Mouse (Mus musculus) MEL (cell line): ENCODE measurements around the gene Gm2115.

Experiments
- CTCF ChIP-seq, 3 experiments: IDR thresholded peaks in 2 of 3; conservative IDR thresholded peaks in 1 of 3; 2 replicates each; pipeline ENCODE4 v1.5.1; 2011 to 2012; ENCODE audit warnings: low read length in 3 of 3, low read depth in 2 of 3, mild to moderate bottlenecking in 2 of 3, improper control_type of control experiment in 1 of 3, inconsistent platforms in 1 of 3, mixed read lengths in 1 of 3, moderate library complexity in 1 of 3; ENCODE audit not compliant: control insufficient read depth in 1 of 3, insufficient read depth in 1 of 3, poor library complexity in 1 of 3, severe bottlenecking in 1 of 3
- ELF1 ChIP-seq: IDR thresholded peaks from 2 replicates; pipeline ENCODE4 v1.6.1; 2014; ENCODE audit warnings: low read depth, mild to moderate bottlenecking, inconsistent platforms, low read length, improper control_type of control experiment, moderate library complexity
- EP300 ChIP-seq, 2 experiments: IDR thresholded peaks; 2 replicates each; pipeline ENCODE4 v1.6.1; 2011; ENCODE audit warnings: improper control_type of control experiment in 2 of 2, low read length in 2 of 2, low read depth in 1 of 2, mild to moderate bottlenecking in 1 of 2
- HCFC1 ChIP-seq: IDR thresholded peaks from 2 replicates; pipeline ENCODE4 v1.6.1; 2012; ENCODE audit warnings: low read depth, mild to moderate bottlenecking, inconsistent platforms, low read length, improper control_type of control experiment, moderate library complexity
- MAFK ChIP-seq: IDR thresholded peaks from 2 replicates; pipeline ENCODE4 v1.6.1; 2011; ENCODE audit warnings: low read depth, mild to moderate bottlenecking, low read length, improper control_type of control experiment, borderline replicate concordance
- MAX ChIP-seq: IDR thresholded peaks from 2 replicates; pipeline ENCODE4 v1.6.1; 2011; ENCODE audit warnings: low read length, improper control_type of control experiment
- MYB ChIP-seq: IDR thresholded peaks from 2 replicates; pipeline ENCODE4 v1.6.1; 2011; ENCODE audit warnings: mild to moderate bottlenecking, low read depth, low read length, improper control_type of control experiment
- POLR2AphosphoS2 ChIP-seq: IDR thresholded peaks from 2 replicates; pipeline ENCODE4 v1.6.1; 2011; ENCODE audit warnings: low read length, improper control_type of control experiment
- RCOR1 ChIP-seq: IDR thresholded peaks from 2 replicates; pipeline ENCODE4 v1.6.1; 2012; ENCODE audit warnings: low read depth, mild to moderate bottlenecking, inconsistent platforms, low read length, improper control_type of control experiment
- USF2 ChIP-seq, 2 experiments: IDR thresholded peaks; 2 replicates each; pipeline ENCODE4 v1.6.1; 2011 to 2012; ENCODE audit warnings: improper control_type of control experiment in 2 of 2, low read length in 2 of 2, borderline replicate concordance in 1 of 2, inconsistent platforms in 1 of 2, low read depth in 1 of 2, mild to moderate bottlenecking in 1 of 2; ENCODE audit not compliant: insufficient read depth in 1 of 2
- ZC3H11A ChIP-seq: IDR thresholded peaks from 2 replicates; pipeline ENCODE4 v1.6.1; 2012; ENCODE audit warnings: low read depth, mild to moderate bottlenecking, inconsistent platforms, low read length, improper control_type of control experiment

- TF ChIP-seq ELF1 (no peak), USF2 (IDR thresholded peaks at IDR 0.05; ENCODE audit: borderline replicate concordance in 1 of 2, insufficient read depth in 1 of 2, low read depth in 1 of 2, low read length in 2 of 2) (no peak), CTCF (IDR thresholded peaks at IDR 0.05 in 2 of 3, conservative IDR thresholded peaks at IDR 0.05 in 1 of 3; ENCODE audit: control insufficient read depth in 1 of 3, insufficient read depth in 1 of 3, low read depth in 2 of 3, low read length in 3 of 3, poor library complexity in 1 of 3, severe bottlenecking in 1 of 3) (no peak), POLR2AphosphoS2 (no peak), HCFC1 (no peak), MAX (no peak), EP300 (IDR thresholded peaks at IDR 0.05; ENCODE audit: low read depth in 1 of 2, low read length in 2 of 2) (no peak), ZC3H11A (no peak), MYB (no peak), MAFK (no peak), RCOR1 (no peak)
Observed at GRCm38 (mm10) chr7:84611609-84612008, 82.9 kb downstream of the Gm2115 start.
